Mouse (Mus musculus): ENCODE measurements around the gene Ssh2. TPM values are rescaled to one million over a fixed set of nuclear protein-coding genes. Genes with fewer than 3 reads are reported as not detected.
A peak's percentile ranks its signal among the peaks of the same experiment; 100 is the strongest.

The Ssh2 gene
- polyA plus RNA-seq, 1 experiment from 2014 or later, result 2.7 TPM

DNA sequence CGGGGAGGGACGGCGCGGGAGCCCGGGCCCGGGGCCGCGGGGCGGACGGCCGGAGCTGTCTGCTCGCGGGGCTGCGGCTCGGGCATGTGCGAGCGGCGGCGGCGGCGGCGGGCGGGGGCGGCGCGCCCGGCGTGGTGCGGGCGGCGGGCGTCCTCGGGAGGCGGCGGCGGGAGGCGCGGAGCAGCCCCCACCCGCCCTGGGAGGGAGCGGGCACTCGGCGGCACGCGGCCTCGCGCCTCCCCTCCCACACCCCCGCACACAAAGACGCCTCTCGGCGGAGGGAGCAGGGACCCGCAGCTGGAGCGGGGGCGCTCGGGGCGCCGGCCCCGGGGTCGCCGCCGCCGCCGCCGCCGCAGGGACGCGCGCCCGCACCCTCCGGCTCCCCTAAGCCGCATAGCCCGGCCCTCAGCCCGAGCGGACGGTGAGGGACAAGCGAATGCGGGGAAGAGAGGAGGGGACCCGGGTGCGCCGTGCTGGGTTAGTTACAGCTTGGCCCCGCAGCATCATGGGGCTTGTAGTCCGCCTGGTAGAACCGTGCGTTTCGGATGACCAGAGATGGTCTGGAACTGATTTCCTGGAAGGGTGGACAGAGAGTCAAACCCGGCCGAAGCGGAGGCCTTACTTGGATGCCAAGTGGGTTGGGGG, 273.6 kb downstream of the Ssh2 start, which contains the start of gene Ankrd13b:
Gene Ankrd13b (minus strand): TSS at position 88 of the 645 bp plus-strand sequence.
- no peak for ATAC-seq
- Histone ChIP-seq H3K36me3 (ENCODE audit: control insufficient read depth, insufficient read depth) (no peaks in the 10 kb centered on the region), H3K27me3 (replicated peaks; ENCODE audit: control insufficient read depth, insufficient read depth, low read length) (no peaks in the 10 kb centered on the region), H3K4me3 (ENCODE audit: low read depth, low read length) (peak within 1 kb of the TSS; percentile 77), H3K9me3 (ENCODE audit: control insufficient read depth) (no peaks in the 10 kb centered on the region), H3K4me1 (replicated peaks; ENCODE audit: control insufficient read depth, insufficient read depth, low read length) (peaks cover 10% of the 10 kb centered on the region; the same call in 1 of the 2 replicates), H3K4me2 (replicated peaks; ENCODE audit: low read depth) (peak within 1 kb of the TSS; percentile 99), H3K9ac (ENCODE audit: low read depth, low read length) (peak within 1 kb of the TSS; percentile 50), H3K27ac (ENCODE audit: low read depth, low read length) (no peak within 1 kb of the TSS)
- under 1% methylated on average over 66 of the region's 87 CpGs for WGBS
- TF ChIP-seq CTCF (IDR thresholded peaks at IDR 0.05; ENCODE audit: low read depth), result no peak

- H3K9ac ChIP-seq (ENCODE audit: low read depth, low read length), result no peak overlapping the region
- H3K4me1 ChIP-seq (replicated peaks; ENCODE audit: control insufficient read depth, insufficient read depth, low read length), result peaks cover 13% of the 10 kb centered on the region; the same call in 1 of the 2 replicates
- H3K9me3 ChIP-seq (ENCODE audit: control insufficient read depth), result no peaks in the 10 kb centered on the region
- 67% methylated on average over 6 of the region's 6 CpGs for WGBS
- no peak for ATAC-seq
- H3K4me3 ChIP-seq (ENCODE audit: low read depth, low read length), result no peak overlapping the region
- 0 out of 2 replicates have a peak overlapping the region, but pooled peaks have one; percentile 6 for H3K27ac ChIP-seq (ENCODE audit: low read depth, low read length)
- H3K4me2 ChIP-seq (replicated peaks; ENCODE audit: low read depth), result peak overlapping the region; percentile 99
- H3K27me3 ChIP-seq (replicated peaks; ENCODE audit: control insufficient read depth, insufficient read depth, low read length), result no peaks in the 10 kb centered on the region
- TF ChIP-seq CTCF (IDR thresholded peaks at IDR 0.05; ENCODE audit: low read depth), result no peak
- no peaks in the 10 kb centered on the region for H3K36me3 ChIP-seq (ENCODE audit: control insufficient read depth, insufficient read depth)
These were observed 274.4 kb downstream of the Ssh2 start for GRCm38 (mm10) chr11:77490451-77490850.

GRCm38 (mm10) chr11:77491123-77491501, 275.0 kb downstream of the Ssh2 start:
- ATAC-seq, result peak; percentile 47
- Histone ChIP-seq H3K4me1 (replicated peaks; ENCODE audit: control insufficient read depth, insufficient read depth, low read length) (peaks cover 13% of the 10 kb centered on the region; the same call in 1 of the 2 replicates), H3K4me3 (ENCODE audit: low read depth, low read length) (peak overlapping the region; percentile 84), H3K27ac (ENCODE audit: low read depth, low read length) (peak overlapping the region; percentile 98; the same call in 1 of the 2 replicates), H3K4me2 (replicated peaks; ENCODE audit: low read depth) (peak overlapping the region; percentile 91), H3K9me3 (ENCODE audit: control insufficient read depth) (no peaks in the 10 kb centered on the region), H3K9ac (ENCODE audit: low read depth, low read length) (no peak overlapping the region), H3K27me3 (replicated peaks; ENCODE audit: control insufficient read depth, insufficient read depth, low read length) (no peaks in the 10 kb centered on the region), H3K36me3 (ENCODE audit: control insufficient read depth, insufficient read depth) (no peaks in the 10 kb centered on the region)
- under 1% methylated on average over 13 of the region's 13 CpGs for WGBS
- TF ChIP-seq CTCF (IDR thresholded peaks at IDR 0.05; ENCODE audit: low read depth), result peak; percentile 99

GRCm38 (mm10) chr11:77491502-77492291, 275.6 kb downstream of the Ssh2 start:
- TF ChIP-seq CTCF (IDR thresholded peaks at IDR 0.05; ENCODE audit: low read depth), result no peak
- Histone ChIP-seq H3K27ac (ENCODE audit: low read depth, low read length) (peak overlapping the region; percentile 98; the same call in 1 of the 2 replicates), H3K4me2 (replicated peaks; ENCODE audit: low read depth) (peak overlapping the region; percentile 91), H3K4me3 (ENCODE audit: low read depth, low read length) (peak overlapping the region; percentile 84), H3K9me3 (ENCODE audit: control insufficient read depth) (no peaks in the 10 kb centered on the region), H3K9ac (ENCODE audit: low read depth, low read length) (no peak overlapping the region; the same call in 1 of the 2 replicates), H3K36me3 (ENCODE audit: control insufficient read depth, insufficient read depth) (no peaks in the 10 kb centered on the region), H3K27me3 (replicated peaks; ENCODE audit: control insufficient read depth, insufficient read depth, low read length) (no peaks in the 10 kb centered on the region), H3K4me1 (replicated peaks; ENCODE audit: control insufficient read depth, insufficient read depth, low read length) (peaks cover 13% of the 10 kb centered on the region; the same call in 1 of the 2 replicates)
- peak; percentile 9; the same call in 1 of the 2 replicates for ATAC-seq
- under 1% methylated on average over 23 of the region's 23 CpGs for WGBS

GRCm38 (mm10) chr11:77492311-77492871, 276.3 kb downstream of the Ssh2 start:
- no peak for ATAC-seq
- no peak for TF ChIP-seq CTCF (IDR thresholded peaks at IDR 0.05; ENCODE audit: low read depth)
- H3K4me3 ChIP-seq (ENCODE audit: low read depth, low read length), result peak overlapping the region; percentile 84
- peak overlapping the region; percentile 91 for H3K4me2 ChIP-seq (replicated peaks; ENCODE audit: low read depth)
- H3K36me3 ChIP-seq (ENCODE audit: control insufficient read depth, insufficient read depth), result no peaks in the 10 kb centered on the region
- H3K27ac ChIP-seq (ENCODE audit: low read depth, low read length), result peak overlapping the region; percentile 98
- peak overlapping the region; percentile 97; the same call in 1 of the 2 replicates for H3K9ac ChIP-seq (ENCODE audit: low read depth, low read length)
- H3K9me3 ChIP-seq (ENCODE audit: control insufficient read depth), result no peaks in the 10 kb centered on the region
- WGBS, result 2% methylated on average over 15 of the region's 18 CpGs
- no peaks in the 10 kb centered on the region for H3K27me3 ChIP-seq (replicated peaks; ENCODE audit: control insufficient read depth, insufficient read depth, low read length)
- H3K4me1 ChIP-seq (replicated peaks; ENCODE audit: control insufficient read depth, insufficient read depth, low read length), result 0 out of 2 replicates have a peak, but pooled peaks cover 13% of the 10 kb centered on the region

DNA sequence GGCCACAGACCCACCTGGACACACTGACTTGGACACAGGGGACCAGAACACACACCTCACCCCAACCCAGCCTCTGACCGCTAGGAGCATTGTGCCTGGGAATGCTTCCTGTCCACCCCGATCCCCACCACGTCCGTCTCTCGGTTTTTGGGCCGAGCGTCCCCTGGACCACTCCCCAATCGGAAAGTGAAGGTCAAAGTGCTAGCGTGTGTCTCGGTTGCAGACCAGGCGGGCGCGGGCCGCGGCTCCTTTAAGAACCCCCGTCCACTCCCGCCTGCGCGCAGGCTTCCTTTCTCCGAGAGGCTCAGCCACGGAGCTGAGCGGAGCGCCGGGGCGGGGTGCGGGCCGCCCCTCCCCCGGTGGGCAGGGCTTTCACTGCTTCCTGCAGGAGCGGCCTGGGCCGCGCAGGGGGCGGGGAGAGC, 276.8 kb downstream of the Ssh2 start:
- peaks cover 15% of the 10 kb centered on the region; the same call in 1 of the 2 replicates for H3K4me1 ChIP-seq (replicated peaks; ENCODE audit: control insufficient read depth, insufficient read depth, low read length)
- no peaks in the 10 kb centered on the region; the same call in 1 of the 2 replicates for H3K36me3 ChIP-seq (ENCODE audit: control insufficient read depth, insufficient read depth)
- ATAC-seq, result peak; percentile 73
- H3K9me3 ChIP-seq (ENCODE audit: control insufficient read depth), result no peaks in the 10 kb centered on the region
- H3K9ac ChIP-seq (ENCODE audit: low read depth, low read length), result peak overlapping the region; percentile 97
- H3K27ac ChIP-seq (ENCODE audit: low read depth, low read length), result peak overlapping the region; percentile 98
- peak; percentile 52 for TF ChIP-seq CTCF (IDR thresholded peaks at IDR 0.05; ENCODE audit: low read depth)
- WGBS, result under 1% methylated on average over 32 of the region's 32 CpGs
- no peaks in the 10 kb centered on the region for H3K27me3 ChIP-seq (replicated peaks; ENCODE audit: control insufficient read depth, insufficient read depth, low read length)
- peak overlapping the region; percentile 91 for H3K4me2 ChIP-seq (replicated peaks; ENCODE audit: low read depth)
- H3K4me3 ChIP-seq (ENCODE audit: low read depth, low read length), result peak overlapping the region; percentile 84
